Mouse (Mus musculus): ENCODE data around the gene Eno3.

- TF ChIP-seq POLR2A (IDR thresholded peaks at IDR 0.05; ENCODE audit: insufficient read depth, low read depth, low read length) (0 out of 2 replicates have a peak, but pooled peaks have one; percentile 11), CTCF (IDR thresholded peaks at IDR 0.05) (no peak), EP300 (IDR thresholded peaks at IDR 0.05; ENCODE audit: insufficient read depth, low read depth, low read length) (no peak)
Observed at GRCm38 (mm10) chr11:70668335-70668770, 11.4 kb downstream of the Eno3 start.
